Mouse (Mus musculus): ENCODE measurements at regions not wholly inside any gene's neighbourhood (a gene's known extent, or its start where the extent isn't known, plus 50 kb on each side); places are given as distances from the start of the nearest gene placed in this dataset.

DNA sequence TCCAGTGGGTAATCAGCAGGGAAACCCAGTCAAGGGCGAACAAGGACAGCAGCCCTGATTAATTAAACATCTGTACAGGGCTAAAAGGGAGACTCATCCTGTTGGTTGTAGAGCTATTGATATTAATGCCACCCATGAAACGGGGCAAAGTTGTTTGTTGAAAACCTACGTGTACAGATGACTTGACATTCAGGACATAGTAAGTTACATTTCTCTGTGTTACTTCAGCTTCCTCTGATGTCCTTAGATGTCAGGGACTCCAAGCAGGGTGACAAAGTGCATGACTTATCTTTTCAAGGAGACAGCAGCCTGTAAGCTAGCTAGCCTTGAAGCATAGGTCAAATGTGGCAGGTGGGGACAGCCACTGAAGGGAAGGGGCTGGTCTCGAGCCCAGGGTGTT is 390.5 kb downstream of the Ccdc171 start:
- DNase-seq, result no peak

DNA sequence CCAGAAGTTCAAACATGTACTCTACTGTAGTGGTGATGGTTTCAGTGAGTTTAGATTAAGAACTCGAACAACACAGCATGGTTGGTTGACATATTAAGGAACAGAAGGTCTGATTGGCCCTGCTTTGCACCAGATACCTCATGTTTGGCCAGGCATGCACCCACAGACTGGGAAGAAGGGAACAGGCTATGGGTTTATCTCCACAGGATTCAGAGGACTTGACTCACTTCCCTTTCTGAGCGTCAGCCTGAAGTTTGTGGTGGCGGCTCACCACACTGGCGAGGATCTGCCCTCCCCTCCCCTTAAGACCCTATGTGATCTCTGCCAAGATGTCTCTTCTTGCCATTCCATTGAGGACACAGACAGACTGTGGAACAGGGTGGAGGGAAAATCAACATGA is 391.7 kb downstream of the Ccdc171 start:
- DNase-seq, result no peak

DNA sequence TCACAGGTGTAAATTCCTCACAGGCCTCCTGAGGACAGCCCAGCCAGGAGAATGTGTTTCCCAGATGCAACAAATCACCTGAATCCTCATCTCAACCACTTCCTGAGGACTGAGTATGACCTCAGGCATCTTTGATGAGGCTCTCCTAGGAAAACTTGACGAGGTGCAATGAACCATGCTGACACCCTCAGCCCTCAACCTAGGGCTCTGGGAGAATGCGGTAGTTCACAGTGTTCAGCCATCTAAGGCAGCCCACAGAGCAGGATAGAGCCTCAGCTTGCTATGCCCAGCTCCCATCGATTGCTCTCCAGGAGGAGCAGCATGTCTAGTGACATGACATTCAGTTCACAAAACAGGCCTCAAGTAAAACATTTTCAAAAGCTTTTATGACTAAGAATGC is 392.7 kb downstream of the Ccdc171 start:
- no peak for DNase-seq

DNA sequence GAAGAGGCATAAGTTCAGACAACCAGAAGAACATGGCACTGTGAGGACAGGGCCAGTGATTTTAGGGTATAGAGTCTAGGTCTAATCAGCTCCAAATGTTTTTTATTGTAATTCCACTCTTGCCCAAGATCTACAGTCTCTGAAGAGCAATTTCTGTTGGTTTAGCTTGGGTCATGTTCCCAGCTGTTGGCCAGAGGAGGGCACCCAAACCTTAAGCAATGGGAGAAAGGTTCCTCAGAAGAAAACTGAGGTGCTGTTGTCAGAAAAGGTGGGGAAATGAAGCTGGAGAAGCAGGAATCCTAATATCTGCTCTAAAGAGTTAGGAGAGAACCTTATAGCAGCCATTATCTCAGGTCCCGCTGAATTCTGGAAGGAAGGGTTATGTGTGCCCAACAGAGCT is 393.7 kb downstream of the Ccdc171 start:
- DNase-seq, result no peak

DNA sequence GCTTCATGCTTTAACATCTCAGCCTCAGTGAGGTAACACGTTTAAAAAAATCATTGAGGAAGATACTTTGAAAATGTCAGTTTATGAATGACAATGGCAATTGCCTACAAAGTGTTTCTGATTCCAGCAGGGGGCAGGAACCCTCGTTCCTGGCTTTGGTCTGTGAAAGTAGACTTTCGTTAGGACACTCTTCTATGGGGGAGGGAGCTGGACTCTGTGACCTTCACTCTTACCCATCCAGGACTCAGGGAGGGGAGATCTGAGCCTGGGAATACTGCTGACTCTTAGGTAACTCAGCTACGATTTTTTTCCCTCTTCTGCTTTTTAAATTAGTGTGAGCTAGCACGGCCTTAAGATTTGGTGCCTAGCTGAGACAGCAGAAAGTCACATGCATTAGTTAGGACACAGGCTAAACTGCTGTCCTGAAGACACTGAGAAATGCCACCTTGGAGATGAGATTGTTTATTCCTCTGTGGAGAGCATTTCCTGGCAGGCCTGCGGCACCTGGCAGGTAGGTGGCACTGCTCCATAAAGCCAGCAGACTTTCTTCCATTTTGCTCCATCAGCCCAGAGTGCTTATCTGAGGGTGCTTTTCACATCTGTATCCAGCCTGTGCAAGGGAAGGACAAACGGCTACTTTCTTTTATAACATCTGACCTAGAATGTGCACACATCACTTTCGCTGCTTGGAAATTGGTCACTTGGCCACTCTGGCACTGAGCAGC is 399.9 kb downstream of the Ccdc171 start:
- DNase-seq, result no peak

DNA sequence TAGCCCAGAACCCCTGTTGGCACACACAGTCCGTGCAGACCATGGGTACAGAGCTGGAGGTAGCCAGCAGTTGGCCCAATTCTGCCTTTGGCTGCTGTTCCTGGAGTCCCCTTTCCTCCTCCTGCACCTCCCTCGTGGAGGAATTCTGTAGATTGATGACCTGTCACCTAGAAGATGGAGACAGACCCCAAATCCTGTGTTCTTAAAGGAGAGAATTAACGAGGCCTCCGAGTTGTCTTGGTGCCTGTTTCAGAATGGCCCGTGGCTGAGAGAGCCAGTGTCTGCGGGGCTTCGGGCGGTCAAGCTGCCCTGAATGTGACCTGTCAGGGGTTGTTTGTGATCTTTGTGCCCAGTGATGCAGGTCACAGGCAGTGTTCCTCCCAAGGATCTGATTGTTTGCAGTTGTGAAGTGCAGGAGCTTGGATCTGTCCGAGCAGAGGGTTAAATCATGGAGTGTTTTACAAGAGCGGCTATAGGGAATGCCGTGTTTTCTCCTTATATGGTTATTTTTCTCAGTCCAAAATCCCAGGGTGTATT is 400.9 kb downstream of the Ccdc171 start:
- DNase-seq, result no peak

DNA sequence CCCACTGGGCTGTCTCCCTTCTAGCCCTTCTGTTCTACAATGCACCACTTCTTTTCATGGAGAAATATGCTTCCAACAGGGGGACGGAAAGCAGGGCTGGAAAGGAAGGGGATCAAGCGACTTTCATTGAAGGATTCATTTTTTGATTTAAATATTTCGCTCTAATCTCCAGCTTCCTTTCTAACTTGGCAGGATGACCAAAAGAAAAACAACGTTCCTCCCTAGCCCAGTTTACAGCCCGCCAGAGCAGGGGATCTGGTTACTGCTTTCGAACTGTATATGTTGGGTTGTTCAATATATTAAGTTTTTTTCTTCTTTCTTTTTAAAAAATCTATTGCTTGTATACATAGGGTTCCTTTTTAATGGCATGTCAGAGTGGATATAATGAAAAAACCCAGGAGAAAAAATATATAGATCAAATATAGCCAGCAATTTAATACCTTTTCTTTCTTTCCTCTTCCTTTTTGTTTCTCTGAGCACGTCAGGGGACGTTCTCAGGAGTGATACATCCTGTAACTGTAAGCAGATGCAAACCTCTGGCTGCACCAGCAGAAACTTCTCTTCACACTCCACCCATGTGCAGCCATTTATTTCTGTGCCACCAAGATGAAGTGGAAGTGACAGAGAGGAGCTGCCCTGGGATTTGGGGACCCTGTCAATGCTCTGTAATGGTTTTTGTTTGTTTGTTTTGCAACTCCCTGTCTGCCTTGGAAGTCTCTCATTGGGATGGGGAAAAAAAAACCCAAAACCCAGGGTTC is 406.7 kb downstream of the Ccdc171 start:
- no peak for DNase-seq

DNA sequence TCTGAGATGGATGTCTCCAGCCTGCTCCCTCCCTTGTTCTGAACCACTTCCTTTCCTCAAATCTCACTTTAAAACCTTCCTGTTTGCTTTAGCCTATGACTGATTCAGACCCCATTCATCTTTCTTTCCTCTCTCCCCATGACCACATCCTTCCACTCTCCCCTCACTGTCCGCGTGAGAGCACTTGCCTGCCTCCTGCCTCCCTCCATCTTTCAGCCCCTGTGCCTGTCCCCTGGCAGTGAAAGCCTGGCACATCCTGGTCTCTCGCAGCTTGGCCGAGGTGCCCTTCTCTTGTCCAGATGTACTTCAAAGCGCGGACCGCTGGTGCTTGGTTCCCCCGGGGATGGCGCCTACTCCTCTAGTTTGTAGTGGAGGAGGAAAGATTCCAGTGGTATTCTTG is 416.3 kb downstream of the Ccdc171 start:
- peak; percentile 5 for DNase-seq

DNA sequence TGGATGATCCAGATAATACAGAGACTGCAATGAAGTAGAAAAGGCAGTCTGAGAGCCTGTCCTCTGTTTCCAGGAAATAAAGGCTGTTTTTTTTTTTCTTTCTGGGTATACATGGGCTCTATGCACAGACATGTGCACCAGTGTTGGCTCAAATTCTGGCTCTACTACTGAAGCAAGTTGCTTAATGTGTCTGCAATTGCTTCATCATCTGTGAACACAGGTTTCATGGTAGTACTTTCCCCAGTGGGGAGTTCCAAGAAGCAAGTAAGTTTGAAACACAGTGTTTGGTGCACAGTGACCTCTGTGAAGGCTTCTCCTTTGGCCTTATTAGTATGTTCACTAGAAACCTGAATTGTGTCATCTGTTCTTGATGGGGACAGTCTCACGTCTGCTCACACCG is 424.3 kb downstream of the Ccdc171 start:
- no peak for DNase-seq

DNA sequence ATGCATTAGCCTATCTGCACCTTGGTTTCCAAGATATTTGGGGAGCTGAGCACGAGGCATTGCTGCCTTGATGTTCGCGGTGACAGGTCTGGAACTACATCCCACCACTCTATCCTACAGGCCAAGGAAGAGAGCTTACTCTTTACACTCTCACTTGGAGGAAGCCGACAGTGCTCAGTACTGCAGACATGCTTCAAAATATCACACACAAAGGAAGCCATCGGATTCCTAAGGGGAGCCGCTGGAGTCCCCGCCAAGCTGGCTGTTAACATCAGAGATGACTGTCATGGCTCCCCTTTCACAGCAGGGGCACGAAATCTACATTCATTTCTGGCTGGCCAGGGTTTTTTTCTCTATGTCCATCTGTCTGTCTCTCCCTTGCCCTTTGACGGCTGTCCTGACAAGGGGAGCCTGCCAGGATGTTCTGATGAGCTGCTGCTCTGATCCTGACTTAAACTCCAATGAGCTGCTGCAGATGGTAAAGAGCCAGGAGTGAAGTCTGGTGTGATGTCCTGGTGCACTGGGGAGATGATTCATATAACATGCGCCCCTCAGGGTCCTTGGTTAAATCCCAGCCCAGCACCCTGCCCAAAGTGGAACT is 425.6 kb downstream of the Ccdc171 start:
- no peak for DNase-seq

DNA sequence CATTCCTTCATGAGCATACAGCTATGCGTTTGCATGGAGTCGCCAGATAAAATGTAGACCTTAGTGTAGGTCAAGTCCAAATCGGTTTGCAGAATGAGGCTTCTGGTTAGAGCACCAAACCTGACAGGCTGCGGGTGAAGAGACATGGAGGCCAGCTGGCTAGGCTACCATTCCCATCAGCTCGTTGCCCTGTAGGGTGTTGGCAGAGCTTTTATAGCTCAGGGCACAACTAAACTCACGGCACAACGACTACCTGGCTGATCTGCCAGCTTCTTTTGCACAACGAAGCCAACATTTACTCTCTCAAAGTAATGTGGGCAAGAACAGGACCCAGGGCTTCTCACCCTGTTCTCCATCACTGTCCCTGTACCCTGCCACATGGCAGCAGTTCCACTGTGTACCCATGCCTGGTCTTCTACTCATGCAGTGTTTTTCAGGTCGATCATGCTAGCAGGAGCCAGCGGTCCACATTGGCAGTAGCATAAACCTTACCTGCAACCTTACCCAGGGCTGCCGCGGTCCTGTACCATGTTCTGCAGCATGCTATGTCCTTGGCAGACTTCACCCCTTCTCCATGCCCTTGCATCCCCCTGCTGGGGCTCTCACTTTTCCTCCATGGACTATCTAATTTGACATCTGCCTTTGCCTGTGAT is 431.0 kb downstream of the Ccdc171 start:
- DNase-seq, result no peak

DNA sequence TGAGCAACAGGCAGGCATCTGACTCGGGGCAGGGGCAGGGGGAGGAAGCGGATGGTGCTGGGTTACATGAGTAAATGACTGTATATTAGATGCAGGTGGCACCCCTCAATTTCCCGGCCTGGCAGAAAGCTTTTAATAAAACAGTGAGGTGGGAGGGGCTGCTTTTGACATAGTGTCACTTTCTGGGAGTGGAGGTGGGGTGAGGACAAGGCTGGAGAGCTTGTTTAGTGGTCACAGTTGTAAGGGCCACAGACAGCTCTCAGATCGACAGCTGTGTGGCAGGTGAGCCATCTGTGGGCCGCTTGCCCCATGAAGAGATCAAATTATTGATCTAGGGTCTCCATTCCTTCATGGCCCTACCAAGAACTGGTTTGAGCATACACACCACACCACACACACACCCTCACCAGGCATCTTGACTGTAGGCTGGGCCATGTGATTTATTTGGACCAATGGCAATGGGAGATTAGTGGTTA is 431.9 kb downstream of the Ccdc171 start:
- no peak for DNase-seq

DNA sequence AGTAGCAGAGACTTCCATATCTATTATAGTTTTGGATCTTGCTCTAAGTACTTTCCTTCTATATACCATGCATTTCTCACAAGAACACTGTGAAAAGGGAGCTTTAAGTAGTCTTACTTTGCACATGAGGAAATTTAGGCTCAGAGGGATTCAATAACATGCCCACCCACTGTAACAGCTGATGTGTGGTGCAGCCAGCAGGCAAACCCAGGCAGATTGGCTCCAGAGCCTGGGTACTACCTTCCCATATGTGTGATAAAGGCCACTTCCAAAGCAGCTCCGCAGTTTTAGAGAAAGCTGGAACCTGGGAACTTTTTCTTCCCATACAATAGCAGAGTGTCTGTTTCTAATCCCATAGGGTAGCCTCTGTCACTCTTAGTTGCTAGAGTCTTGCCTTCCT is 441.6 kb downstream of the Ccdc171 start:
- DNase-seq, result no peak

DNA sequence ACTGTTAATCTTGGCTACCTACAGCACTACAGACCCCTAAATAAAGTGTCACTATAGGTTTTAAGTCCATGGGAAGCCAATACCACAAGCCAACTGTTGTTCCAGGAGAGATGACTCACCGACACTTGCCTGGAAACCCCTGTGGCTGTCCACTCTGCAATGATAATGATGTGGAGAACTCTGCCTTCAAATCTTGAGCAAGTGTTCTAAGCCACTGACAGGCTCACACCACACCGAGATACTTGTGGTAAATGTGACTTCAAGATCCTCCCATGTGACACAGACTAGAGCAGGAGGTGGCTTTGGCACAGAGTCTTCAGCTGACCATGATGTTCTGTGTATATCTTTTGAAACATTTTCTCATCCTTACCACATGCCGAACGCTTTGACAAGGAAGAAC is 447.8 kb downstream of the Ccdc171 start:
- DNase-seq, result no peak

DNA sequence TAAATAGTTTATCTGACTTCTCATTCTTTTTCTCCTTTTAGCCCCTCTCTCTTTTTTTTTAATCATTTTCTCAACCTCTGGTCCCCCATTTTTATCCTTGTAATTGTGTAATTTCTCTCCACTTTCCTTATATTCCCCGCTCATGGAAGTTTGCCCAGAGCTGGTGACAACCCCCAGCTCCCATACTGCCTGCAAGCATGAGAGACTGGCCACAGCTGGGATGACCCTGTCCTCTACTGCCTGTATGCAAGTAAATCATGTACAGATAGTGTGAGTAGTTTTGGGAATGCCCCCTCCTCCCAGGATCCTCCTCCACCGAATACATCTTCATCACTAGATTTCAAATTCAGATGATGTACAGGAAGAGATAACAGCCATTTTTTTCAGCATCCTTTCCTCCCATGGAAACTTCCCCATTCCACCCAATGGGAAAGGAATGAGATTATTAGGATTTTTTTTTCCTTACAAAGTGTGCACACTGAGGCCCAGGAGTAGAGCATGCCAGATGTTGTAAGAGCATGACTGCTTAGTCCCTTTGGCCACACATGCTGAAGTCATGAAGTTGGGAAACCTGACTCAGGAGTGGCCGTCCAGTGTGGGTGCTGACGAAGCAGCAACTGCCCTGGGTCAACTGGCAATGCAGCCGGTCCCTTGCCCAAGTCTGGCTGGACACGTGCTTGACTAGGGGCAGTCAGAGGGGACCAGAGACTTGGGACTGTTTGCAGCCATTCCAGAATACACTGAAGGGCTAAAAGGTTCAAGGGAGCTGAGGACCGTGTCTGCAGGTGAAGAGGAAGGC is 449.1 kb downstream of the Ccdc171 start:
- DNase-seq, result no peak

DNA sequence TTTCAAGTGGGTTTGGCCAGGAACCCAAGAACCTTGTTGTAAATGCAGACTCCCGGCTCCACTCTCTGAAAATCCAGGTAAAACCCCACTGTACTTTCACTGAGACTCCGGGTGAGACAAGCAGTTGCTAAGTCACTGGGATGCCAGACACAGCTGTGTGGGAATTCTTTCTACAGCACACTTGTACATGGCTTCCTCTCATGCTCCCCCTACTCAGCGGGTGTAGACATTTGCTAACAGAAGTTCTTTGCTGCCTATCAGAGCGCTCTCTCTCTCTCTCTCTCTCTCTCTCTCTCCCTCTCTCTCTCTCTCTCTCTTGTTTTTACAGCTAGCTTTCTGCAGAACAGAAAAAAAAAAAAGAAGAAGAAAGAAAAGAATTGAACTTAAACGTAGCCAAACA is 450.2 kb downstream of the Ccdc171 start:
- DNase-seq, result no peak

DNA sequence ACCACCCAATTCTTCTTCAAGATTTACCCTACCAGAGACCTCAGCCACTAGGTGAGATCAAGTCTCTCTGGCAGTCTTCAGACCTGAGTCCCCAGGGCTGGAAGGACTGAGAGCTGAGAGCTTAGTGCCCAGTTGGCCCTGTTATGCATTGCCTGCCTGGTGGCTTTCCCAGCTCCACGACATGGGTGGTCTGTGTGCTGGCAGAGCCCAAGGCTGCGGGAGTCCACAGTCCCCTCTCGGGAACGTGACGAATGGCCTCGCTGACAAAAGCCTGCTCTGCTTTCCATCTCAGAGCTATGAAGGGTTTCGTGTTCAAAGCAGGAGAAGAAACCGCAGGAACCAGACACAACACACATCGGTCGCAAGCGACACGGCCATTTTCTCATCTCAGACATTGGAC is 450.7 kb downstream of the Ccdc171 start:
- DNase-seq, result peak; percentile 34

DNA sequence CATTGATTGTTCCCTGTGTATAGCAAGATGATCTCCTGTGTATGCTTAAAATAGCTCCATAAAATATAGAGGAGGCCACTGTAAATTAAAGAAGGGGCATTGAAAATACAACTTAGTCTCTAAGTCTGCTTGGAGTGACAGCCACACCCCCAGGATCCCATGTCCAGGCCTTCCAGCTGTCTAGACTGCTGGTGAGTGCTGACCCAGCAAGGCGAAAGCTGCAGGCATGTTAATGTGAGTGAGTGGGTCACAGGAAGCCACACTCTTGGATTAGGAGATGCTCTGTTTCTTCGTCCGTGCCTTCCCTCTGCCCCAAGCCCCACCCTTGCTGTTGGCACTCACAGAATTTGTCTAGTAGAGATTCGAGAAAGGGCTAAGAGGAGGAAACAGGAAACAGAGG is 453.7 kb downstream of the Ccdc171 start:
- no peak for DNase-seq

DNA sequence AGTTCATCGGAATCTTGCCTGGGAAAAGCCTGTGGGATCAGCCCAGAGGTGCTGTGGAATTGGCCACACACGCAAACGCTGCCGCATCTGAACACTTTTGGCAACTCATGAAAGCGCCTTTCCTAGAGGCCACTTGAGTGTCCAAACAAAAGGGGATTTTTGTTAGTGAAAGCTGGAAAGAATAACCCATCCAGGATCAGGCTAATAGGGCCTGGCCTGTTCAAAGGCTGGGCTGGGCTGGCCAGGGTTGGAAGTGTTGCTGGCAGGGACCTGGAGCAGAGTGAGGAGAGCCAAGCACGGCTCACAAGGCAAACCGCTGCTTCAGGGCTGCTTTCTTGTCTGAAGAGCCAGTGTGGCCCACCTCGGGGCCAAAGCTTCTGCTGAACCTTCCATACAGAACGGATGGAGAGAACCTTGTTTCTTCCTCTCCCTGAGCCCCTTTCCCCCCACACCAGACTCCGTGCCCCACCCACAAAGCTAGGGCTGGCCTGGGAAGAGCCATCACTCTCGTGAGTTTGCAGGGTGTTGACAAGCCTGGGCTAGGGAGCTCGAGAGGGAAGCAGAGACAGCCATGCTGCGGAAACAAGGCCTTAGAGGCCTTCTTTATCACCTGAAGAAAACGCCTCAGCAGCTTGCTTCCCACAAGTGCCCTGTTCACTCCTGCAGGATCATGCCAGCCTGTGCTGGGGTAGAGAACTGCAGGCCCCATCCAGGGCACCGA is 459.5 kb downstream of the Ccdc171 start:
- peak; percentile 25 for DNase-seq

DNA sequence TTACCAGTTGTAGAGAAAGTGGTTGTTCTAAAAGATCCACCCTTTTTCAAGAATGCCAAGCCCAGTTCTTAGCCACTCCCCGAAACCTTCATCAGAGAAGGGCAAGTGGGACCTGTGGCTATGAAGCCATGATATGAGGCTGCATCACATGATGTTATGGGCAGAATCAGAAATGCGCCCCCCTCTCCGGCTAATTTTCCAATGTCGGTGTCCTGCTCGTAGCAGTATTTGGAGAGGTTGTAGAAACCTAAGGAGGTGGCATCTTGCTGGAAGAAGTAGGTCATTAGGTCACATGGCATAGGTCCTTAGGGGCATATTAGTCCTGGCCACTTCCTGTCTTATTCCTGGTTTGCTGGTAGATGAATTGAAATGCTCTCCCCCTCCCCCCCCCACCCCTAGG is 460.1 kb downstream of the Ccdc171 start:
- DNase-seq, result no peak

Measured in heart, postnatal 4 days (tissue).